Mouse (Mus musculus) olfactory bulb, adult 2 months (tissue): ENCODE results near the gene Sufu.

ENCODE experiments used
- CTCF ChIP-seq: fragments of 200-500 bp; IDR thresholded peaks from 2 replicates; pipeline ENCODE4 v1.5.1; 2012; ENCODE audit warnings: low read depth, mild to moderate bottlenecking, low read length, moderate library complexity; ENCODE audit not compliant: insufficient read depth
- POLR2A ChIP-seq: fragments of 200-500 bp; IDR thresholded peaks from 2 replicates; pipeline ENCODE4 v1.6.1; 2012; ENCODE audit warnings: mild to moderate bottlenecking, low read depth, low read length, moderate library complexity; ENCODE audit not compliant: insufficient read depth

DNA sequence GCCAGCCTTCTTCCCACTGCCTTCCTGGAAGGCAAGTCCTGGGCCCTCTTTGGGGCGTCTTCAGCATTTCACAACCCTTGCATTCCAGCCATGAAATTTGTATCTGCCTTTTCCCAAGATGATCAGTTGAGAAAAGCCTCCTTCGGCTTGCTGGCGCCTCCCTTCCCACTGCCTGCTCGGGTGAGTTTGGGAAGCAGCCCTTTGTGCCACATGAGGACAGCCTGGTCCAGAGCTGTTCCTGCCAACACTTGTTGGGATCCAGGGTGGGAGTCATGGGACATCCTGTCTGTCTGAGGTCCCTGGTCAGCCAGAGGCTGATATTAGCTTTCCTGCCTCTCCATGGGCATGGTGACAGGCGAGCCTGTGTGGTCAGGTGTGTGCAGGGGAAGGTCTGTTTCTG is 61.1 kb downstream of the Sufu start:
- TF ChIP-seq CTCF (no peak), POLR2A (no peak)
